Mouse (Mus musculus): ENCODE results near the gene Cacng6.

Cacng6 gene

DNA sequence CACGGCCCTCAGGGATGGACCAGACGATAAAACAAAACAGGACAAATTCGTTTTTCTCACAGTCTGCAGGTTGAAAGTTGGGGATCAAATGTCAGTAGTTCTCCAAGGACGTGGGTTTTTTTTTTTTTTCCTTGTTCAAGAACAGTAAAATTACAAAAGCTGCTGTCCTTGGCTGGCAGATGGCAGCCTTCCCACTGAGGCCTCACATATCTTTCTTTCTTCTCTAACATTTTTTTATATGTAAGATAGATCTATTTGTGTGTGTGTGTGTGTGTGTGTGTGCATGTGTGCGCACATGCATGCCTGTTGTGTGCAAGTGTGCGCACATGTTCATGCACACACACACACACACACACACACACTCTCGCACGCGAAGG lies 33.8 kb downstream of the Cacng6 start:
- DNase-seq (ENCODE audit: extremely low read depth, low read depth, low spot score): no peak

DNA sequence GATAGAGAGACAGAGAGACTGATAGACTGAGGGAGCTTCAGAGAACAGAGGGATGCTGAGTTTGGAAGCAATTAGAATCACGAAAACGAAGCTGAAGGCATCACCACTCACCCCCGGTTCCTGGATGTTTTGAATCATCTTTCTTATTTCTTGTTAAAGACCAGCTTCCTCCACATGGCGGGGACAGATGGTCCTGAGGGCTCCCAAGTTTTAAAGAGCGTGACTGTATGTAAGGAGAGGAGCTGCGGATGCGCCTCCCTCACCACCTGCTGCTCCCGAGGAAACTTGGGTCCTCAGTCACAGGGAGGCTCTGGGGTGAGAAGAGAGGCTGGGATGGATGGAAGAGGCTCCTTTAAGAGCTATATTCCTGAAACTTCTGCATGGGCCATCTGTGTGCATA lies 36.3 kb downstream of the Cacng6 start:
- DNase-seq (ENCODE audit: extremely low read depth, low read depth, low spot score): no peak

- DNase-seq (ENCODE audit: extremely low read depth, low read depth, low spot score): no peak
These were observed 39.3 kb downstream of the Cacng6 start for GRCm38 (mm10) chr7:3463306-3463705.

DNA sequence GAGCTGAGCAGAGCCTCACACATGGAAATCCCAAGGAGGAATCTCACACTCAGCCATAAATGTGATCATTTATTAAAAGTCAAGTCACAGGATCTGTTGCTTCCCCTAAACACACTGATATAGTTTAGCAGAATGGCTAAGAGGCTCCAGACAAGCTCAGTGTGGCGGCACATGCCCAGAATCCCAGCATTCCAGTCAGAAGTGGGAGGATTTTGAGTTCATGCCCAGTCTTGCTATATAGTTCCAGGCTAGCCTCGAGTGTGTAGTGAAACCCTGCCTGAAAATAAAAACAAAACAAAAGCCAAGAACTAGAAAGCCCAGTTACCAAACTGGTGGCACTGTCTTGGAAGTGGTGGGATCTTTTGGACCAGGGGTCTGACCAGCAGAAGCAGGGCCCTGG lies 44.6 kb downstream of the Cacng6 start:
- DNase-seq (ENCODE audit: extremely low read depth, low read depth, low spot score): no peak

DNA sequence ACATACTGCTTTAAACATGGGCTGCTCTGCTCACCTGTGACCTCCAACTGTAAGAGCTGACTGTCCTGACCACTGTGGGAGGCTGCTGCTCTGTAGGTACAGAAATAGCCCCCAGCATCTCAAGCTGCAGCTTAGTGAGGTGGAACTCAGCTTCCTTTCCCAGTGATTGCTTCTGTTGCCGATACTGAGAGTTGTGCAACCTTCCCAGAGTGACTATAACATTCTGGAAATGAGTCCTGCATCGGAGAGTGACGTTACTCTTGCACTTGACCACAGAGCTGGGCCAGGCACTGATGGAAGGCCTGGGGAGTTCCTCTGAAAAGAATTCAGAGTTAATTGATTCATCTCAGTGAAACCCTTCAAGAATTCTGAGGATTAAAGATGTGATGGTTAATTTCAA lies 48.8 kb downstream of the Cacng6 start:
- DNase-seq (ENCODE audit: extremely low read depth, low read depth, low spot score): no peak

GRCm38 (mm10) chr7:3474291-3475080 lies 50.5 kb downstream of the Cacng6 start:
- DNase-seq (ENCODE audit: extremely low read depth, low read depth, low spot score): no peak

DNA sequence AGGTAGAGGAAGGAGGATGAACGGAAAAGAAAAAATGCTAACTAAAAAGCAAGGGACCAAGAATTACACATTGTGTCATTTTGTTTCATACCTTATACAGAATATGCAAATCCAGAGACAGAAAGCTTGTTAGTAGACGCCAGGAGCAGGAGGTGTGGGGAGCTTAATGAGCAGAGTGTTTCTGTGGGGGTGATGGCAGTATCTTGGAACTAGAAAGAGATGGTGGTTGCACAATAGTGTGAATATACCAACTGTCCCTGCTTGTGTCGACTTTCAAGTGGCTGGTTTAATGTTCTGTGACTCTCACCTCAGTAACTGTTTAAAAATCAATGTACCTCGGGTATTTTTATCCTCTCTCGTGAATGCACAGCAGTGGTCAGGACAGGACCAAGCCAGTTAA lies 52.7 kb downstream of the Cacng6 start:
- no peak for DNase-seq (ENCODE audit: extremely low read depth, low read depth, low spot score)

DNA sequence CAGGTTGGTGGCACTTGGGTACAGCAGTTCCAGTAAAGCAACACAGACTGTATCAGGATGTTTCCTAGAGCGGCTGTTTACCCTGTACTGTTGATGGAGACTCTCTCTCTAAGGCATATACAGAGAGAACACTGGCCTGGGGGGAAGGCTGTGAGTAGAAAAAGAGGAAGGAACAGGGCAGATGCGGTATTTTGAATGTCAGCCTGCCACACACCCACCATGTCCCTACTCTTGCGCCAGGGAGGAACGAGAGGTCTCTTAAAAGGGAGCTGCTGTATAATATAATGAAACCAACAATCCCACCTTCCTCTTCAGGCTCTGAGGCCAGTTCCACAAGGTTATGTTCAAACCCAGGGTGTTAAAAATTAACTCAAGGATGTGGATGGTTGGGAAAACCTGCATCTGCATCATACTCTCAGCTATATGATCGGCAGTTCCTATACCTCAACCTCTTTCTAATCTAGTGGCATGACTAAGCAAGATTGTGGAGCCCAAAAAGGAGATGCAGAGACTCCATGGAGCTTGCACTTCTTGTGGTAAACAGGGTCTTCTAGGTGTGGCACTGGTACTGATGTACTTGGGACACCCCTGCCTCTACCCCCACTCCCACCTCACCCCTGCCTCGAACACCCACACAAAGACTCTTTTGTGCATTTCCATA lies 58.1 kb downstream of the Cacng6 start:
- no peak for DNase-seq (ENCODE audit: extremely low read depth, low read depth, low spot score)

All from fat pad, adult 2 months (tissue).